Mouse (Mus musculus) cerebellum, adult 9-11 months (tissue): ENCODE data around the gene Dtx2.
"Not testable (repeated sequence)": the region's sequence is repeated elsewhere in the genome, so short reads cannot be mapped to it uniquely, and the experiment has no call there.

Experiments used
- DNase-seq: peaks from one replicate; pipeline ENCODE4 v3.0.0; 2022

Gene Dtx2

GRCm38 (mm10) chr5:136027612-136028311, 33.2 kb downstream of the Dtx2 start:
- DNase-seq, result no peak

GRCm38 (mm10) chr5:136034868-136035267, 40.3 kb downstream of the Dtx2 start:
- no peak for DNase-seq

- no peak for DNase-seq
These were observed 40.7 kb downstream of the Dtx2 start for GRCm38 (mm10) chr5:136035285-136035684.

- DNase-seq, result no peak
These were observed 42.1 kb downstream of the Dtx2 start for GRCm38 (mm10) chr5:136036667-136037066.

GRCm38 (mm10) chr5:136038258-136039214, 43.9 kb downstream of the Dtx2 start, which contains the start of gene Upk3b:
Gene Upk3b, plus strand, starts transcription at chr5:136038496.
- DNase-seq, result no peak

- DNase-seq, result no peak
These were observed 45.6 kb downstream of the Dtx2 start for GRCm38 (mm10) chr5:136040210-136040609.

GRCm38 (mm10) chr5:136041260-136041659, 46.7 kb downstream of the Dtx2 start:
- DNase-seq, result no peak

GRCm38 (mm10) chr5:136041666-136042065, 47.1 kb downstream of the Dtx2 start:
- DNase-seq, result no peak

- no peak for DNase-seq
These were observed 50.3 kb downstream of the Dtx2 start for GRCm38 (mm10) chr5:136044865-136045264.

GRCm38 (mm10) chr5:136045408-136045807, 50.8 kb downstream of the Dtx2 start:
- no peak for DNase-seq

- DNase-seq, result peak; percentile 63
These were observed 51.4 kb downstream of the Dtx2 start for GRCm38 (mm10) chr5:136045987-136046386.

- DNase-seq, result not testable (repeated sequence)
These were observed 53.9 kb downstream of the Dtx2 start for GRCm38 (mm10) chr5:136048541-136048940.

GRCm38 (mm10) chr5:136049926-136050325, 55.3 kb downstream of the Dtx2 start:
- no peak for DNase-seq

GRCm38 (mm10) chr5:136051231-136052085, 56.9 kb downstream of the Dtx2 start:
- peak; percentile 22 for DNase-seq

GRCm38 (mm10) chr5:136052861-136053655, 58.5 kb downstream of the Dtx2 start:
- DNase-seq, result no peak

GRCm38 (mm10) chr5:136054301-136055077, 59.9 kb downstream of the Dtx2 start, which contains the start of gene Upk3bl:
Gene Upk3bl, plus strand, starts transcription at chr5:136054492.
- DNase-seq, result no peak

GRCm38 (mm10) chr5:136056062-136056461, 61.5 kb downstream of the Dtx2 start:
- DNase-seq, result no peak

GRCm38 (mm10) chr5:136057085-136057484, 62.5 kb downstream of the Dtx2 start:
- DNase-seq, result no peak

- peak; percentile 48 for DNase-seq
These were observed 67.0 kb downstream of the Dtx2 start for GRCm38 (mm10) chr5:136061567-136061966.

GRCm38 (mm10) chr5:136063920-136064319, 69.3 kb downstream of the Dtx2 start:
- no peak for DNase-seq
